Mouse (Mus musculus): ENCODE measurements around the gene Gal3st1. TPM values are rescaled to one million over a fixed set of nuclear protein-coding genes. Genes with fewer than 3 reads are reported as not detected.
A peak's percentile ranks its signal among the peaks of the same experiment; 100 is the strongest.
"Not testable (repeated sequence)": the region's sequence is repeated elsewhere in the genome, so short reads cannot be mapped to it uniquely, and the experiment has no call there.

The Gal3st1 gene
- total RNA-seq (2014; rRNA removed) (6.5 and 9.9 TPM in 2 replicates), polyA plus RNA-seq (2015; fragmentation: Nextera tagmentation; extraction: Ambion mirVana) (8.0 and 8.3 TPM in 2 replicates)

DNA sequence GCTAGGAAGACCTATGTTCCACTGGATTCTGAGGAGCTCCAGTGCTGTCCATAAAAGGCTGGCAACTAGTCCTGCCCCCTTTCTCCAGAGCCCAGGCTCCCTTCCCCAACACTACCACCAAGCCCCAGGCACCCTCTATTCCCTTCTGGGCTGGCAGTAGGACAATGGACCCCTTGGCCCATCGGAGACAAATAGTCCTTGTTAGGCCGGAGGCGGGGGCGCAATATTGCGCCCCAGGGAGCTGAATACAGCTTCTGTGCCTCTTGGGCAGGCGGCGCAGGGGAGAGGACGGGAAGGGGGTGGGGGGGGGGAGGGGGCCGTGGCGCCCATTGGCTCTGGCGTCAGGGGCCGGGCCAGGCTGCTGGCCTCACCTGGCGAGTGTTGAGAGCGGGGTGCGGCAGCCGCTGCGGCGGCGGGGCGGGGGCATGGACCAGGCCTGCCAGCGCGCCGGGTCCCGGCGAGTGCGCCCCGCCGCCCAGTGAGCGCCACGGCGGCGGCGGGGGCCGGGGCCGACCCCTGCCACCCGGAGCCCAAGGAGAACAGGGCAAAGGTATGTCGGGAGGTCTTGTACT lies at the start of gene Gal3st1:
Gene Gal3st1, plus strand, starts transcription at position 346 of the 572 bp plus-strand sequence.
- Histone ChIP-seq H3K27ac (ENCODE audit: low read depth, low read length) (peak within 1 kb of the TSS; percentile 10; the same call in 1 of the 2 replicates), H3K4me1 (ENCODE audit: insufficient read depth) (no peaks in the 10 kb centered on the region)

DNA sequence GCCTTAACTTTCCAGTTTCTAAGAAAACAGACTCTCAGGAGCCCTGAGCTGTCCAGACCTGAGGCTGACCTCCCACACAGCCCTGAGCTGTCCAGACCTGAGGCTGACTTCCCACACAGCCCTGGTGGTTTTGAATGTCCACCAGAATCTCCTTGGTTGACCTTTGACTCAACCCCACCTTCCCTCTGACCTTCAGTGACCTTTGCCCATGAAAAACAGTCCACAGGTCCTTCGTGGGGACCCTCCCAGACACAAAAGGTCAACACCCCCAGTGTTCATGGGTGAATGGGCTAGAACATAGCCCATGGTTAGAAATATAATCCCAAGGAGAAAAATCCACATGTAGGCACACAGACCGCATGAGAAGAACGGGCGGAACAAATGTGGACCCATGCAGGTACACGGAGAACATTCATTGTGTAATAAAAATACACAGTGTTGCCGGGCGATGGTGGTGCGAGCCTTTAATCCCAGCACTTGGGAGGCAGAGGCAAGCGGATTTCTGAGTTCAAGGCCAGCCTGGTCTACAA lies 49.6 kb upstream of the Gal3st1 start:
- no peaks in the 10 kb centered on the region for H3K36me3 ChIP-seq (ENCODE audit: insufficient read depth)
- no peak overlapping the region for H3K27ac ChIP-seq (ENCODE audit: low read depth, low read length)
- H3K9me3 ChIP-seq (ENCODE audit: low read length) = no peaks in the 10 kb centered on the region
- no peak overlapping the region for H3K9ac ChIP-seq
- H3K4me1 ChIP-seq (ENCODE audit: insufficient read depth) = 0 out of 2 replicates have a peak, but pooled peaks cover 5% of the 10 kb centered on the region
- 91% methylated on average over 9 of the region's 9 CpGs for WGBS
- no peak overlapping the region for H3K4me3 ChIP-seq (ENCODE audit: low read depth, low read length)
- H3K27me3 ChIP-seq (ENCODE audit: insufficient read depth, low read length) = no peaks in the 10 kb centered on the region
- DNase-seq = no peak
- TF ChIP-seq CTCF (IDR thresholded peaks at IDR 0.05; ENCODE audit: low read depth) = no peak
- no peak overlapping the region for H3K4me2 ChIP-seq (ENCODE audit: low read depth)
- ATAC-seq = no peak

More for the DNA sequence above, at the start of gene Gal3st1:
- DNase-seq (peak; percentile 32), ATAC-seq (peak; percentile 80)
- no peak for TF ChIP-seq CTCF (IDR thresholded peaks at IDR 0.05; ENCODE audit: low read depth)
- peak within 1 kb of the TSS; percentile 35 for H3K4me3 ChIP-seq (ENCODE audit: low read depth, low read length)
- peak within 1 kb of the TSS; percentile 61 for H3K4me2 ChIP-seq (ENCODE audit: low read depth)
- peak within 1 kb of the TSS; percentile 49 for H3K9ac ChIP-seq
- no peaks in the 10 kb centered on the region for H3K9me3 ChIP-seq (ENCODE audit: low read length)
- H3K36me3 ChIP-seq (ENCODE audit: insufficient read depth) = peaks cover 23% of the 10 kb centered on the region
- peaks cover 5% of the 10 kb centered on the region; the same call in 1 of the 2 replicates for H3K27me3 ChIP-seq (ENCODE audit: insufficient read depth, low read length)
- 2% methylated on average over 30 of the region's 37 CpGs for WGBS

DNA sequence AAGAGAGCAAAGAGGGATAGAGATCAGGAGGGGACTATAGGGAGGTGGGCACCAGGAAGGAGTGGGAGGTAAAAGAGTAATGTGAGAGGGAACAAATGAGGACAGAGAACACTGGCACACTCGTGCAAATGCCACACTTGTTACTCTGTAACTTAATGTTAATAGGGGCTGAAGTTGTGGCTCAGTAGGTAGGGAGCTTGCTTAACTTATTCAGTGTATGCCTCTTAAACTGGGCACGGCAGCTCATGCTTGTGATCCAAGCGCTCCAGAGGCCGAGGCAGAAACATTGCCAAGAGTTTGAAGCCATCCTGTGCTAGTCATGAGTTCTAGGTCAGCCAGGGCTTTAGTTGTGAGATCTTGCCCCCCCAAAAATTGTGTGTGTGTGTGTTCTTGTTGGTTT lies 48.3 kb upstream of the Gal3st1 start:
- H3K4me3 ChIP-seq (ENCODE audit: low read depth, low read length) = no peak overlapping the region
- H3K9ac ChIP-seq = no peak overlapping the region
- ATAC-seq (no peak), DNase-seq (no peak)
- no peaks in the 10 kb centered on the region for H3K9me3 ChIP-seq (ENCODE audit: low read length)
- WGBS = 79% methylated on average over 4 of the region's 4 CpGs
- H3K36me3 ChIP-seq (ENCODE audit: insufficient read depth) = no peaks in the 10 kb centered on the region
- H3K4me1 ChIP-seq (ENCODE audit: insufficient read depth) = 0 out of 2 replicates have a peak, but pooled peaks cover 5% of the 10 kb centered on the region
- no peak overlapping the region for H3K4me2 ChIP-seq (ENCODE audit: low read depth)
- H3K27me3 ChIP-seq (ENCODE audit: insufficient read depth, low read length) = no peaks in the 10 kb centered on the region
- no peak for TF ChIP-seq CTCF (IDR thresholded peaks at IDR 0.05; ENCODE audit: low read depth)
- H3K27ac ChIP-seq (ENCODE audit: low read depth, low read length) = no peak overlapping the region

DNA sequence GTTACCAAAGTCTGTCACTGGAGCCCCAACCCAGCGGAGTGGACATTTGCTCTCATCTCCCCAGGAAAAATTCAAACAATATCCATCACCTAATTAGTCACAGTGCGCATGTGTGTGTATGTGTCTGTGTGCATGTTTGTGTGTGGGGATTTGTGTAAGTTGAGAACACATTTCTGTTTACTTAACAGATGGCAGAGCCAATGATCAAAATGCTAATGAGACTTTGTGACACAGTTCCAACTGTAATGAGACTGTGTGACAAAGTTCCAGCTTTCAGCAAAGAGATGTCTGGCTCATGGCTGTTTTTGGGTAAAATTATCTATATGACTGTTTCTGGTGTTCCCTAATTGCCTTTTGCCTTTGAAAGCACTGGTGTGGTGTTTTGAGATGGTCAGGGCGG lies 47.1 kb upstream of the Gal3st1 start:
- DNase-seq = peak; percentile 56
- no peak overlapping the region for H3K4me3 ChIP-seq (ENCODE audit: low read depth, low read length)
- H3K27ac ChIP-seq (ENCODE audit: low read depth, low read length) = no peak overlapping the region
- H3K9me3 ChIP-seq (ENCODE audit: low read length) = no peaks in the 10 kb centered on the region
- 65% methylated on average over 3 of the region's 3 CpGs for WGBS
- H3K36me3 ChIP-seq (ENCODE audit: insufficient read depth) = no peaks in the 10 kb centered on the region
- TF ChIP-seq CTCF (IDR thresholded peaks at IDR 0.05; ENCODE audit: low read depth) = no peak
- no peaks in the 10 kb centered on the region for H3K27me3 ChIP-seq (ENCODE audit: insufficient read depth, low read length)
- no peak overlapping the region for H3K4me2 ChIP-seq (ENCODE audit: low read depth)
- H3K4me1 ChIP-seq (ENCODE audit: insufficient read depth) = 0 out of 2 replicates have a peak, but pooled peaks cover 5% of the 10 kb centered on the region
- peak; percentile 69 for ATAC-seq
- no peak overlapping the region for H3K9ac ChIP-seq

DNA sequence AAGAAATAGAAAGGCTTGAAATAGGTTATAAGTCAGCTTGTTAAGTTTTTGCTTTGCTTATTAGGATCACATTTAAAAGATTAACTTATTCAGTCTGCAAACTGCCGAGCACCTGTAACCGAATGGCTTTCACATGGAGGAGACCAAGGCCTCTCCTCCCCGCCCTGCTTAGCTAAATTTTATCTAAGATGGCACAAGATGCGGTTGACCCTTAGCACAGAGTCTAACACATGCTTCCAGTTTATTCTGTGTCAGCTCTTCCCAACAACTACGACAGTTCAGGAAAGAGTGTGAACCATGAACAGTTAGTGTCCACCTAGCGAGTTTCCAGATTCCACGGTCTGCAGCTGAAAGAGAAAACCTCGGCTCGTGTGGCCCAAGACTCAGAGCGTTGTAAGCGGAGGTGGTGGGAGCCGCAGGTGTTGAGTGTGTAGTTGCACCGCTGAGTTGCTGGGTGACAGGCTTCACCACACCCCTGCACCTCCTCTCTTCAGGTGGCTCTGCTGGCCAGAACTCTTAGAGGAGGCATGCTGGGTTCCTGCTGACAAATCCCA lies 46.0 kb upstream of the Gal3st1 start:
- Histone ChIP-seq H3K9ac (no peak overlapping the region), H3K9me3 (ENCODE audit: low read length) (no peaks in the 10 kb centered on the region), H3K4me2 (ENCODE audit: low read depth) (no peak overlapping the region), H3K27ac (ENCODE audit: low read depth, low read length) (no peak overlapping the region), H3K4me1 (ENCODE audit: insufficient read depth) (no peaks in the 10 kb centered on the region), H3K36me3 (ENCODE audit: insufficient read depth) (no peaks in the 10 kb centered on the region), H3K27me3 (ENCODE audit: insufficient read depth, low read length) (no peaks in the 10 kb centered on the region), H3K4me3 (ENCODE audit: low read depth, low read length) (no peak overlapping the region)
- DNase-seq (no peak), ATAC-seq (no peak)
- no peak for TF ChIP-seq CTCF (IDR thresholded peaks at IDR 0.05; ENCODE audit: low read depth)
- WGBS = 88% methylated on average over 13 of the region's 13 CpGs

DNA sequence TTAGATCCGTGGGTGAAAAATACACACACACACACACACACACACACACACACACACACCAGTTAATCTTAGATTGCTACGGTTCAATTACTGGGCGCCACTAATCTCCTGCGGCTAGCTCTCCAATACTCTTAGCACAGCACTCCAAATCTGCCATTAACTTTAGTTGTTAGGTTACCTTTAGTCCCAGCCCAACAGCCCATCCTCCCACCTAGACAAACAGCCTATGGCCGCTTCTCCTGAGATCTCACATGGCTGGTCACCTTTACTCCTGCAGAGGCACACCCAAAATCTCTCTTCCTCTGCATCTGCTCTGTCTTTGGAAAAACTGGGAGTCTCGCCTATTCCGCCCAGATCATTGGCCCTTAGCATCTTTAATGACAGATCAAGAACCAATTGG lies 42.1 kb upstream of the Gal3st1 start:
- ATAC-seq (no peak), DNase-seq (no peak)
- Histone ChIP-seq H3K27me3 (ENCODE audit: insufficient read depth, low read length) (no peaks in the 10 kb centered on the region; the same call in 1 of the 2 replicates), H3K4me1 (ENCODE audit: insufficient read depth) (no peaks in the 10 kb centered on the region), H3K9ac (no peak overlapping the region), H3K4me3 (ENCODE audit: low read depth, low read length) (no peak overlapping the region), H3K36me3 (ENCODE audit: insufficient read depth) (no peaks in the 10 kb centered on the region), H3K4me2 (ENCODE audit: low read depth) (no peak overlapping the region), H3K27ac (ENCODE audit: low read depth, low read length) (no peak overlapping the region), H3K9me3 (ENCODE audit: low read length) (no peaks in the 10 kb centered on the region)
- TF ChIP-seq CTCF (IDR thresholded peaks at IDR 0.05; ENCODE audit: low read depth) = no peak
- WGBS = 89% methylated on average over 7 of the region's 7 CpGs

DNA sequence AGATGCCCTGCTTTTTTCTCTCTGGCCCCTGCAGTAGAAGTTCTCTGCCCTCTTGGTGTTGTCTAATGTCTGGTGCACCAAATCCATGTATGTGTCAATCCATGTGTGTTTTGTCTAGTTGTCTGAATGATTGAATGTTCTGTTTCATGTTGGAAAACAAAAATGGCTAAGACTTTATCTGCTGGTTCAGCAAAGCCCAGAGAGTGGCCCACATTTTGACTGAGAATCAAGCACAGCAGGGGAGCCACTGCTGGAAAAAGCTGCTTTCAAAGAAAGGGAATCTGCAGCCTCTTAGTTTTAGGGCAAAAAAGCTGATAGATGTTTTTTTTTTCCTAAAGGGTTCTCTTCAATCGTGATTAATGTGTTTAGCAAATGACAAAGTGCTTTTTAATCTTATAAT lies 37.0 kb upstream of the Gal3st1 start:
- H3K27ac ChIP-seq (ENCODE audit: low read depth, low read length) = no peak overlapping the region
- H3K4me3 ChIP-seq (ENCODE audit: low read depth, low read length) = no peak overlapping the region
- TF ChIP-seq CTCF (IDR thresholded peaks at IDR 0.05; ENCODE audit: low read depth) = no peak
- no peaks in the 10 kb centered on the region for H3K9me3 ChIP-seq (ENCODE audit: low read length)
- no peaks in the 10 kb centered on the region for H3K4me1 ChIP-seq (ENCODE audit: insufficient read depth)
- no peak for ATAC-seq
- H3K9ac ChIP-seq = no peak overlapping the region
- 9% methylated on average over 1 of the region's 1 CpGs for WGBS
- no peaks in the 10 kb centered on the region; the same call in 1 of the 2 replicates for H3K27me3 ChIP-seq (ENCODE audit: insufficient read depth, low read length)
- no peaks in the 10 kb centered on the region for H3K36me3 ChIP-seq (ENCODE audit: insufficient read depth)
- H3K4me2 ChIP-seq (ENCODE audit: low read depth) = no peak overlapping the region
- no peak for DNase-seq

DNA sequence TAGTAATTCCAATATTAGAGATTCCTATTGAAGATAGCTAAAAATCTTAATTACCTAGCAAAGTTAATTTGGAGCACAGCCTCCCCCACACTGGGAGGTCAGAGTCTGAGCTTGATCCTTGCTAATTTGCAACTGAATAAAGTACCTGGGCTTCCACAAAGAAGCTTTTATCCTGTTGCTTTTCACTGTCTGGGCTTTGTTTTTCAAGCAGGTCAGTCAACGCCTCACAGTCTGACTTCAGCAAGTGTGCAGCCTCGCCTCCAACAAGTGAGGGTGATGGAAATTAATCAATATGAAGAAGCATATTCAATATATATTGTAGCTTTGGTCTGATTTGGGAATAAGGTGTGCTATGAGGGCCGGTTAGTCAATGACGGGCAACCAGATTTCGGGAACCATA lies 28.6 kb upstream of the Gal3st1 start:
- not testable (repeated sequence) for H3K4me1 ChIP-seq (ENCODE audit: insufficient read depth); H3K4me2 ChIP-seq (ENCODE audit: low read depth); H3K36me3 ChIP-seq (ENCODE audit: insufficient read depth); ATAC-seq; H3K9me3 ChIP-seq (ENCODE audit: low read length); DNase-seq; H3K9ac ChIP-seq; H3K27me3 ChIP-seq (ENCODE audit: insufficient read depth, low read length); H3K4me3 ChIP-seq (ENCODE audit: low read depth, low read length); H3K27ac ChIP-seq (ENCODE audit: low read depth, low read length)
- 73% methylated on average over 5 of the region's 5 CpGs for WGBS

DNA sequence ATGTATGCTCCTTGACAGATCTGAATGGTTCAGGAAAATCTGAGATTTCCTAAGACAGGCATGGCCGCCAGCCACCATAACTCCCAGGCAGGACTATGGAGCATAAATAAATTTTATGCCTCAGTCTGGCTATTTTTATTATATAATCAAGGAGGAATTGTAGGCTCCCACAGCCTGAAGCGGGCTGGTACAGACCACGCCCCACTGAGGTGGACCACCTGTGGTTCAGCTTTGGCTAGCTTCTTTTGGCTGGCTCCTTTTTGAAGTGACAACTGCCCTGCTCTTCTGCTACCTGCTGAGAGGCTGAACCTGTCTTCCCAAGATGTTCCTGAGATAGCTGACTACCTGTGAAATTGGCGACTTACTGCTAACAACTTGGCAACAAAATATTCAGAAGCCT lies 28.1 kb upstream of the Gal3st1 start:
- not testable (repeated sequence) for H3K9me3 ChIP-seq (ENCODE audit: low read length); ATAC-seq; DNase-seq; H3K9ac ChIP-seq; H3K36me3 ChIP-seq (ENCODE audit: insufficient read depth); H3K4me2 ChIP-seq (ENCODE audit: low read depth); H3K27me3 ChIP-seq (ENCODE audit: insufficient read depth, low read length); H3K4me1 ChIP-seq (ENCODE audit: insufficient read depth); H3K27ac ChIP-seq (ENCODE audit: low read depth, low read length); H3K4me3 ChIP-seq (ENCODE audit: low read depth, low read length)
- 79% methylated on average over 4 of the region's 4 CpGs for WGBS

Measured in forebrain, postnatal 0 days (tissue).